Mouse (Mus musculus) embryonic fibroblast, embryonic 13.5 days (primary cell): ENCODE results near the gene Rbm34.

ENCODE experiments used
- CTCF ChIP-seq: IDR thresholded peaks from 2 replicates; pipeline ENCODE4 v1.5.1; 2011; ENCODE audit warnings: mild to moderate bottlenecking, control low read depth, low read length, moderate library complexity, borderline replicate concordance; ENCODE audit not compliant: insufficient read depth
- POLR2A ChIP-seq: IDR thresholded peaks from 2 replicates; pipeline ENCODE4 v1.6.1; 2011; ENCODE audit warnings: low read depth, mild to moderate bottlenecking, control low read depth, low read length, moderate library complexity

- TF ChIP-seq CTCF (no peak), POLR2A (no peak)
Observed at GRCm38 (mm10) chr8:126918356-126918755, 52.5 kb downstream of the Rbm34 start.
